Mouse (Mus musculus) hindbrain, embryonic 14.5 days (tissue): Measurements from ENCODE around the gene Il17rd. TPM values are rescaled to one million over a fixed set of nuclear protein-coding genes. Genes with fewer than 3 reads are reported as not detected.

ENCODE experiments used
- ATAC-seq: fragments of 200-750 bp; cut with Nextera tagmentation; 2 replicates; pipeline ENCODE4 v1.8.0; 2017; ENCODE audit warnings: moderate number of reproducible peaks, mild to moderate bottlenecking, moderate TSS enrichment, moderate library complexity; ENCODE audit not compliant: low FRiP score
- DNase-seq: peaks from one replicate; pipeline ENCODE4 v3.0.0-alpha.2; 2015; ENCODE audit warnings: low spot score
- H3K27ac ChIP-seq: fragments of 300-500 bp; sonication (generic); 2 replicates; pipeline ENCODE4 v1.5.1; 2014; ENCODE audit warnings: mild to moderate bottlenecking, moderate library complexity
- H3K27me3 ChIP-seq: fragments of 300-500 bp; sonication (generic); 2 replicates; pipeline ENCODE4 v1.6.1; 2014; ENCODE audit warnings: mild to moderate bottlenecking, low read length, mixed read lengths; ENCODE audit not compliant: control insufficient read depth, insufficient read depth
- H3K36me3 ChIP-seq: fragments of 300-500 bp; sonication (generic); replicated peaks from 2 replicates; pipeline ENCODE4 v1.6.1; 2014; ENCODE audit not compliant: control insufficient read depth, insufficient read depth
- H3K4me1 ChIP-seq: fragments of 300-500 bp; sonication (generic); replicated peaks from 2 replicates; pipeline ENCODE4 v1.6.1; 2014; ENCODE audit warnings: antibody characterized with exemption, low read length, mixed read lengths; ENCODE audit not compliant: control insufficient read depth, insufficient read depth
- H3K4me2 ChIP-seq: fragments of 300-500 bp; sonication (generic); replicated peaks from 2 replicates; pipeline ENCODE4 v1.6.1; 2014; ENCODE audit warnings: mild to moderate bottlenecking, moderate library complexity
- H3K4me3 ChIP-seq: fragments of 300-500 bp; sonication (generic); replicated peaks from 2 replicates; pipeline ENCODE4 v1.5.1; 2014; ENCODE audit warnings: mild to moderate bottlenecking, low read length
- H3K9ac ChIP-seq: fragments of 300-500 bp; sonication (generic); 2 replicates; pipeline ENCODE4 v1.6.1; 2014
- H3K9me3 ChIP-seq: fragments of 300-500 bp; sonication (generic); 2 replicates; pipeline ENCODE4 v1.6.1; 2016; ENCODE audit warnings: low read length; ENCODE audit not compliant: control insufficient read depth
- WGBS: fragments of 180-500 bp; shearing (Covaris S2); extraction: QIAGEN DNeasy Blood & Tissue Kit; methylation state at CpG from one replicate; pipeline ENCODE4 v1.1.7; 2014; 5-methylcytosine and 5-hydroxymethylcytosine counted together
- polyA plus RNA-seq: library from polyadenylated mRNA; unstranded; fragments of >200 nt; fragmentation: Nextera tagmentation; extraction: Ambion mirVana; gene quantifications from 2 replicates; pipeline ENCODE4 v1.2.1, GENCODE M21; 2014

Il17rd gene
- polyA plus RNA-seq, 1 experiment from 2014 or later = 2.8 TPM

DNA sequence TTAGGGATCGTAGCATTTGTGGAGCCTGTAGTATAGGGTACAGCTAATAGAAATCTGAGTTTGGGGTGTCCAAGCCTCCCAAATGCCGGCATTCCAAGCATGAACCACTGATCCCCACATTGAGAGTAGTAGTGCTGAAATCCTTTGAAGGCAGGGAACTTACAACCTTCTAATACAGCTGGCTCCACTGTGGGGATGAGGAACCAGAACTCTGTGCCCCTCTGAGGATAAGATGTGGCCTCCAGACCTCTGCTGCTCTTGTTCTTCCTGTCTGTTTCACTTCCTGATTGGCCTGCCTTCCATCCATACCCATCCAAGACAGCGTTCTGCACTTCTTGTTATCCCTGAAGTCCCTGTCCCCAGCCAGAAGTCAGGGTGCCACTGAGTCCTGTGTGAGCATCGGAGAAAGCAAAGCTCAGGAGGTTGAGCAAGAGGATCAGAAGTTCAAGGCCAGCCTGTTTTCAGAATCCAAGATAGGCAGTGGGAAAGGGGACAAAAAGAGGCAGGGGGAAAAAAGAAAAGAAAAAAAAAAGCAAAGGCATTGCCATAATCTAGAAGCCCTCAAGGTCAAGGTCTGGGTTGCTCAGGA lies 77.9 kb downstream of the Il17rd start:
- Histone ChIP-seq H3K36me3 (no peaks in the 10 kb centered on the region), H3K9ac (no peak overlapping the region), H3K9me3 (no peaks in the 10 kb centered on the region), H3K4me1 (peaks cover 11% of the 10 kb centered on the region; the same call in 1 of the 2 replicates), H3K27me3 (peaks cover 46% of the 10 kb centered on the region), H3K4me3 (no peak overlapping the region), H3K27ac (no peak overlapping the region), H3K4me2 (no peak overlapping the region)
- no peak for ATAC-seq
- no peak for DNase-seq
- 85% methylated on average over 4 of the region's 4 CpGs for WGBS

DNA sequence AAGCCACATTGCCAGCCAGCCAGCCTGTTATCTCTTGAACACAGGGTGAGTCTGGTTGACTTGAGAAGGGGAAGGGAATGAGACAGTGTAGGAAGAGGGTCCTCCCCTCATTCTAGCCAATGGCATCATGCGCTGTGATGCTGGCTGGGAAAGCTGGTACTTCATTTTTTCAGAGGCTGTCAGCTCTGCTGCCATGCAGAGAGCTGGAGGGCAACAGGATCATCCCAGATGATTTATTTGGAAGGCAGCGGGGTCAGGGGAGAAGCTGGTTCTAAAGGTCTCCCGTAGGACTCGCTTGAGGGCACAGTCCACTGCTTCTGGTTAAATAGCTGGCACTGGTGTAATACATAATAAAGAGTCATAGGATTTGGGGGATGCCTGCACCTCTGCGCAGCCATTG lies 79.8 kb downstream of the Il17rd start:
- Histone ChIP-seq H3K9ac (no peak overlapping the region), H3K27ac (no peak overlapping the region), H3K9me3 (no peaks in the 10 kb centered on the region), H3K4me1 (peaks cover 11% of the 10 kb centered on the region; the same call in 1 of the 2 replicates), H3K27me3 (peaks cover 38% of the 10 kb centered on the region), H3K4me2 (no peak overlapping the region), H3K36me3 (no peaks in the 10 kb centered on the region), H3K4me3 (no peak overlapping the region)
- ATAC-seq = no peak
- no peak for DNase-seq
- WGBS = 80% methylated on average over 5 of the region's 5 CpGs

DNA sequence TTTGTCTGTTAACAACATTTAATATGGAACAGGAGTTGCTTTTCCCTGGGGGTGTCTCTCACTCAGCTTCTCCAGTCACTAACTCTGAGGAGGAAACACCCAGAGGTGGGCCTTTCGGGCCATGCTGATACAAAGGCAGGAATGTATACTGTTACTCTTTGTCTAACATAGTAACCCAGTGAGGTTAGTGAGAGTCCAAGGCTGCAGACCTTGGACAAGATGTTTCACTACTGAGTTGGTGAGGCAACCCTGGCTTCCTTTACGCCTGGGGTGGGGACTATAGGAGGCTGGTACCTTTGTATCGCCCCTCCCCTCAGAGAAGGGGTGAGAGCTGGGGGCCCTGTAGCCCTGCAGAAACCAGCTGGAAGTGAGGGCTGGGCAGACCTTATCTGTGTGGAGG lies 83.9 kb downstream of the Il17rd start:
- Histone ChIP-seq H3K9me3 (no peaks in the 10 kb centered on the region), H3K27me3 (0 out of 2 replicates have a peak, but pooled peaks cover 5% of the 10 kb centered on the region), H3K36me3 (no peaks in the 10 kb centered on the region), H3K9ac (no peak overlapping the region), H3K27ac (no peak overlapping the region), H3K4me1 (no peaks in the 10 kb centered on the region), H3K4me3 (no peak overlapping the region), H3K4me2 (no peak overlapping the region)
- WGBS = 82% methylated on average over 3 of the region's 3 CpGs
- ATAC-seq (no peak), DNase-seq (no peak)

DNA sequence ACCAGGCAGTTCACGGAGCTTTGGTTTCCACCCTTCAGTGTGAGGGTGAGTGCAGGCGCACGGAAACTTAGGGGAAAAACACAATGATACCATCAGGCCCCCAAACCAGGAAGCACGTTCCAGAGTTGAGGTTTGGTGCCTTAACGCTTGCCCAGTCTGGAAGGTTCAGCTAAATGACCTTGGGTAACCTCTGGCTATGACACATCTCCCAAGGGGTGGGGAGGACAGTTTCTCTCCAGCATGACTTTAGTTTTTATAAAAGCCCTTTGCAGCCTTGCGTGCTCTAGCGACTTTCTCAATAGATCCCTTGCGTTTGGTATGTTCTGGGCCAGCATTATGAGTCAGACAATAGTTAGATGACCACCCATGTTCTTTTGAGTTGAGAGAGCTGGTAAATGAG lies 84.8 kb downstream of the Il17rd start:
- no peaks in the 10 kb centered on the region for H3K4me1 ChIP-seq
- WGBS = 49% methylated on average over 8 of the region's 8 CpGs
- ATAC-seq = no peak
- no peak overlapping the region for H3K4me2 ChIP-seq
- H3K9ac ChIP-seq = no peak overlapping the region
- no peak overlapping the region for H3K27ac ChIP-seq
- H3K4me3 ChIP-seq = no peak overlapping the region
- DNase-seq = no peak
- no peaks in the 10 kb centered on the region for H3K27me3 ChIP-seq
- H3K9me3 ChIP-seq = no peaks in the 10 kb centered on the region
- no peaks in the 10 kb centered on the region for H3K36me3 ChIP-seq

DNA sequence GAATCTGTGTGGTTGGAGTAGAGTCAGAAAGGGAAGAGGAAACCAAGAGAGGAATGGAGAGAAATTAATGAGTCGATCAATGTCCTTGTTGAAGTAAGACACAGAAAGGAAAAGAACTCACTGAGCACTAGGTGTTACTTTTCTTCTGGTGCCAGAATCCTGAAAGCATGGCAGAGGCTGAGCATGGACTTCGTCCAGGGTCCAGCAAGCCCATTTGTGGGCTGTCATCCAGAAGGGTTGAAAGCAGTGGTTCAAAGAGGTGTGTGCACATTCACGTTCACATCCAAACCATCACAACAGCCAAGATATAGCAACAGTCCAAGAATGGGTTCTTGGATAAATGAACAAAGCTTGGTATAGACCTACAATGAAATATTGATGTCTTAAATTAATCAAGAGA lies 91.3 kb downstream of the Il17rd start:
- Histone ChIP-seq H3K4me3 (no peak overlapping the region), H3K27me3 (no peaks in the 10 kb centered on the region), H3K9me3 (no peaks in the 10 kb centered on the region), H3K4me1 (no peaks in the 10 kb centered on the region), H3K4me2 (no peak overlapping the region), H3K9ac (no peak overlapping the region), H3K27ac (no peak overlapping the region), H3K36me3 (no peaks in the 10 kb centered on the region)
- 97% methylated on average over 3 of the region's 3 CpGs for WGBS
- ATAC-seq (no peak), DNase-seq (no peak)

DNA sequence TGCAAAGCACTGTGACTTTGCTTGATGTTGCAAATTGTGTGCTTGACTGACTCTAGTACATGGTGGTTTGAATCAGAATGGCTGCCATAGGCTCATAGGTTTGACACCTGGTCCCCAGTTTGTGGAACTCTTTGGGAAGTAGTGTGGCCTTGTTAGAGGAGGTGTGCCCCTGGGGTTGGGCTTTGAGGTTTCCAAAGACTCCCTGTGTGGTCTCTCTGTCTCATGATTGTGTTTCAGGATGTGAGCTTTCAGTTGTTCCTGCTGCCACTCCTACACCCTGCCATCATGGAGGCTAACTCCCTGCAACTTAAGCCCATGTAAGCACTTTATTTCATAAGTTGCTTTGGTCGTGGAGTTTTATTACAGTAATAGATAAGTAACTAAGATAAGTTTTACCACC lies 91.9 kb downstream of the Il17rd start:
- no peaks in the 10 kb centered on the region for H3K36me3 ChIP-seq
- no peak overlapping the region for H3K4me2 ChIP-seq
- no peak overlapping the region for H3K9ac ChIP-seq
- H3K9me3 ChIP-seq = no peaks in the 10 kb centered on the region
- no peak overlapping the region for H3K4me3 ChIP-seq
- H3K27me3 ChIP-seq = no peaks in the 10 kb centered on the region
- whole genome bisulfite sequencing = 88% methylated on average over 1 of the region's 1 CpGs
- no peak for DNase-seq
- H3K4me1 ChIP-seq = no peaks in the 10 kb centered on the region
- H3K27ac ChIP-seq = no peak overlapping the region
- no peak for ATAC-seq

DNA sequence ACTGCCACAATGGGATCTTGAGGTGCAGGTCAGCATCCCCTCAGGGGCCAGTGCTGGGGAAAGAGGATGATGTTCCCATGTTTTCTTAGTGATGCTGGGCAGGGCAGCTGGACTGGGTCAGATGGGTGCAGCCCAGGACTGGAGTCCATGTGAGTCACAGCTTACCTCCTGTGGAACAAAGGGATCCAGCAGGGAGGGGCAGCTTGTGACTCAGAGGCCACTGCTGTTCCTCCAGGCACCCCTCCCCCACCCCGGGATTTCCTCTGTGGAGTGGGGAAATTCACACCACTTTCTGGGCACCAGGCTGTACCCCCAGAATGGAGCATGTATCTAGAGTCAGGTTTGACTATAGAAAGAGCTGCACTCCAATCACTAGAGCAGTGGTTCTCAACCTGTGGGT lies 92.8 kb downstream of the Il17rd start:
- Histone ChIP-seq H3K4me2 (no peak overlapping the region), H3K9me3 (no peaks in the 10 kb centered on the region), H3K4me1 (no peaks in the 10 kb centered on the region), H3K27me3 (no peaks in the 10 kb centered on the region), H3K9ac (no peak overlapping the region), H3K4me3 (no peak overlapping the region), H3K27ac (no peak overlapping the region), H3K36me3 (no peaks in the 10 kb centered on the region)
- ATAC-seq = no peak
- 80% methylated on average over 1 of the region's 1 CpGs for WGBS
- DNase-seq = no peak

DNA sequence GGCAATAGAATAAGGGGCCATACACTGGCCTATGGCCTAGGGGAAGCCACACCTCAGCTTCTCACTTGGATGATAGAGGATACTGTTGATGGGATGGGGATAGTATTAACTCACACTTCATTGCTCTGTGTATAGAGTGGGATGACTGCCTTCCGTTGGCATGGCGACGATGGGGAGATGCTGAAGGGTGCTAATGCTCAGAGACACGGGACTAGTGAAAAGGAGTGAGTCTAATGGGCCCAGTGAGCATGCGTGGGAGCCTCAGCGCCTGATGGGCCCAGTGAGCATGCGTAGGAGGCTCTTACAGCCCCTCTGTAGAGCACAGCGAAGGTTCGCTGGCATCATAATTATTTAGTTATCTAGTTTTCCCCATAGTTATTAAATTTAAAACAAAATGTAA lies 100.2 kb downstream of the Il17rd start:
- Histone ChIP-seq H3K9me3 (no peaks in the 10 kb centered on the region), H3K27me3 (no peaks in the 10 kb centered on the region), H3K27ac (no peak overlapping the region), H3K4me3 (no peak overlapping the region), H3K4me1 (no peaks in the 10 kb centered on the region), H3K9ac (no peak overlapping the region), H3K4me2 (no peak overlapping the region), H3K36me3 (no peaks in the 10 kb centered on the region)
- WGBS = 83% methylated on average over 9 of the region's 9 CpGs
- no peak for ATAC-seq
- DNase-seq = no peak

DNA sequence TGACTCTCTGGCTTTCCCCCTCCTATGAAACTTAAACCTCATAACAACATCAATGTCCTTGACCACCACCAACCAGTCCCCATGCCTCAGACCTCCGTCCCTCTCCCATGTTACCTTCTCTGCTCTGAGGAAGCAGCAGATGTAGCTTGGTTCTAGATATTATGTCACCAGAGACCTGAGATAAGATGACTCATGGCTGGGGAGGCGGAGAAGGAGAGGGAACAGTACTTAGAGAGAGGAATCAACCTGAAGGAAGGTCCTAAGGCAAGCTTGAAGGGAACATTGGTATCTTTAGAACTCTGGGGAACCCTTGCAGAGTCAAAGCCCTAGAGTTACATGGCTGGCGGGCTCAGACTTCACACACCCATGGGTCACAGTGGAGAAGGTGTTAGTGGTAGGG lies 101.2 kb downstream of the Il17rd start:
- no peak overlapping the region for H3K9ac ChIP-seq
- ATAC-seq = no peak
- no peak overlapping the region for H3K4me3 ChIP-seq
- no peaks in the 10 kb centered on the region for H3K27me3 ChIP-seq
- no peaks in the 10 kb centered on the region for H3K4me1 ChIP-seq
- 95% methylated on average over 3 of the region's 3 CpGs for WGBS
- H3K4me2 ChIP-seq = no peak overlapping the region
- no peaks in the 10 kb centered on the region for H3K36me3 ChIP-seq
- DNase-seq = no peak
- no peaks in the 10 kb centered on the region for H3K9me3 ChIP-seq
- no peak overlapping the region for H3K27ac ChIP-seq

DNA sequence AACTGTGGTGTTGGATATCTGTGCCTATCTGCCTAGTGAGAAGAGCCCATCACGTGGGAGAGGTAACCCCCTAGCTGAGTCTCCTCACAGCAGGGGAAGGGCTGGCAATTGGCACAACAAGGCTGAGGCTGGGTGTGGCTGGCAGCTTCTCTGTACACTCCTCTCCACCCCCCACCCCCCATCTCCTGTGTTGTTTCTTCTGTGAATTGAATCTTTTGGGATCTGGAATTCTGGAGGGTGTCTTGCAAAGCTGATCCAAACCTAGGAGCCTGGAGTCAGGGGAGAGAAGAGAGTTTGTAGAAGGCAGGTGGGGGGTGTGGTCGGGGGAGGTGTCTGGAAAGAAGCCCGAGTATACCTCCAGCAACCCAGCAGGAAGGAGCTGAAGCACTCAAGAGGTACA lies 102.7 kb downstream of the Il17rd start:
- DNase-seq (no peak), ATAC-seq (no peak)
- H3K27me3 ChIP-seq = no peaks in the 10 kb centered on the region
- H3K36me3 ChIP-seq = no peaks in the 10 kb centered on the region
- WGBS = 20% methylated on average over 3 of the region's 3 CpGs
- H3K4me3 ChIP-seq = no peak overlapping the region
- H3K4me2 ChIP-seq = no peak overlapping the region
- no peak overlapping the region for H3K27ac ChIP-seq
- H3K9ac ChIP-seq = no peak overlapping the region
- no peaks in the 10 kb centered on the region for H3K9me3 ChIP-seq
- H3K4me1 ChIP-seq = no peaks in the 10 kb centered on the region
